Mouse (Mus musculus): ENCODE measurements at regions not wholly inside any gene's neighbourhood (a gene's known extent, or its start where the extent isn't known, plus 50 kb on each side); places are given as distances from the start of the nearest gene placed in this dataset.

GRCm38 (mm10) chr17:51683318-51683717 lies 149.8 kb downstream of the Satb1 start:
- no peak for DNase-seq (ENCODE audit: low spot score in 2 of 2)

GRCm38 (mm10) chr17:51682368-51682767 lies 150.7 kb downstream of the Satb1 start:
- DNase-seq (ENCODE audit: low spot score in 2 of 2): no peak

DNA sequence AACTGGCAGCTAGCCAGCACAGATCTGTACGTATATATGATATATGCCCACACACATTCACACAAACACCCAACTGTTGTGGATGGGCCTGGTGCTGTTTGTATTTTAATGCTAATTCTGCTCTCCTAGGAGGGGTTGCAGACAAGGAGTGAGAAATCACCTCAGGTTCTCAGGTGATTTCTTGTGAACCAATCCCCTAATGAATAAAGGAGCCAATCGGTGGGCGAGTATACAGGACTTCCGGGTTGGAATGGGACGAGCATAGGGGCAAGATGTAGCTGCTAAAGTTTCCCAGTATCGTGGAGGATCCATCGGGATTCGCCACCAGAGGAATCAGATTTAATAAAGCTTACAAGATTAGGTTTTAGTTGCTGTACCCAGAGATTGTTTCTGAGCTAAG lies 155.6 kb downstream of the Satb1 start:
- no peak for DNase-seq (ENCODE audit: low spot score in 2 of 2)

DNA sequence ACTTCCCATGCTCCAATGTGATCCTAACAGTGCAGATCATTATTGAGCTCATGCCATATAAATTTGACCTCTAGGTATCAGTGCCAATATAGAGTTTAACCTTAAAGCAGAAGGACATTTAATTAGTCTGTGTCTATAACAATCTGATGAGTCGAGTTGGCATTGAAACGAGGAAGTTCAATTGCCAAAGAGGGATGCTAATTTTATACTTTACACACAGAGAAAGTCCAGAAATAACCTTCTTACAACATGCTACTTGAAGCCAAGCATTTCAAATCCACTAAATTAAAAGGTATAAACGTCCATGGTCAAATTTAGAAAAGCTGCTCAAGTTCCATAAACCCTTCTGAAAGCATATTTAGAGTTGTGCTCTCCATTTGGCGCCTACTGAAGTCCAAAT lies 174.7 kb downstream of the Satb1 start:
- no peak for DNase-seq (ENCODE audit: low spot score in 2 of 2)

GRCm38 (mm10) chr17:51653881-51654280 lies 179.2 kb downstream of the Satb1 start:
- no peak for DNase-seq (ENCODE audit: low spot score in 2 of 2)

- DNase-seq (ENCODE audit: low spot score in 2 of 2): no peak
Observed at GRCm38 (mm10) chr17:51651880-51652279, 181.2 kb downstream of the Satb1 start.

- DNase-seq (ENCODE audit: low spot score in 2 of 2): no peak
Observed at GRCm38 (mm10) chr17:51649213-51649815, 183.8 kb downstream of the Satb1 start.

- DNase-seq (ENCODE audit: low spot score in 2 of 2): no peak
Observed at GRCm38 (mm10) chr17:51646416-51646815, 186.7 kb downstream of the Satb1 start.

DNA sequence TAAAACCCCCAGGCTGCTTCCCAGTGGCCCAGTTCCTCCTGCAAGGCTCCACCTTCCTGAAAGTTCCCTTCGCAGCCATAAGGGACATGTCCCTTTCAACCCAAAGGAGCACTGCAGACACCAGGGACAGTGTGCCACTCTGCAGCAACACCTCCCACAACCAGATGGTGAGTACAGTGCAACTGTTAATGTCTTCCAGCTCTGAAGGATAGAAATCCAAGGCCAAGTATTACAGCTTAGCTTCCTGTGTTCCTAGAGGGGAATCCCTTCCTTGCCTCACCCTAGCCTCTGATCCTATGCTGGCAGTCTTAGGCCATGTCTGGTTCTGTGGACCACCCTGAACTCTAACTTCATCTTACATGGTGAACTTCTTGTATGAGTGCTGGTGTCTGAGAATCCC lies 187.2 kb downstream of the Satb1 start:
- no peak for DNase-seq (ENCODE audit: low spot score in 2 of 2)

DNA sequence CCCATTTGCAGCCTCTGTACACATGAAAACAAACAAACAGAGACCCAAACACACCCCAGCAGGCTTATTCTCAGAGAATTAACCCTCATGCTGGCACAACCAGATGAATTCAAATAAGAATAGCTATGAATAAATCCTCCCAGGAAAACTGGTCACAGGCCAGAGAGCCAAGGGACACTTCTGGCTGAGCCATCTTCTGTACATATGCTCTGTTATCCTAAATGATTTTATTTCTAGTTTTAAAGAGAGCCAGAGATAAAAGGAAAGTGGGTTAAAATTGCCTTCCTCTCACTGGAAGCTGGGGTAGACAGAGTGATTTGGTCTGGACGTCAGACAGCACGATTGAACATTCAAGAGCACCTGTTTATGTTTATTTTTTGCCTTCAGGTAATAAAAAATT lies 190.4 kb downstream of the Satb1 start:
- DNase-seq (ENCODE audit: low spot score in 2 of 2): no peak

DNA sequence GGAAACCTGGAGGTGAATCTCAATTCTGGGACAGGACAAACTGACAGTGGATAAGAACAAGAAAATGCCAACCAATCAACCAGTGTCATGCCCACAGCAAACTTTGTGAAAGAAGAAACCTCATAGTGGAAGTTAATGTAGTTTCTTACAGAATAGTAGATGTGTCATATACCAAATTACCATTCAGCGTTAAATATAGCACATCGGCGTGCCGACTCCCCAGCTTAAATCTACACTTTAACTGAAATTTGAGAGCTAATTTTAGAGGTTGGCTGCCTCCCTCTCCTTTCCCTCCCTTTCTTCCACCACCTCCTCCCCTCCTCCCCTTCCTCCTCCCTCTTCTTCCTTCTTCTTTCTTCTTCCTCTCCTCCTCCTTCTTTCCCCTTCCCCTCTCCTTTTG lies 197.2 kb downstream of the Satb1 start:
- no peak for DNase-seq (ENCODE audit: low spot score in 2 of 2)

GRCm38 (mm10) chr17:51631574-51631973 lies 201.5 kb downstream of the Satb1 start:
- no peak for DNase-seq (ENCODE audit: low spot score in 2 of 2)

- DNase-seq (ENCODE audit: low spot score in 2 of 2): no peak
Observed at GRCm38 (mm10) chr17:51620528-51620927, 212.6 kb downstream of the Satb1 start.

DNA sequence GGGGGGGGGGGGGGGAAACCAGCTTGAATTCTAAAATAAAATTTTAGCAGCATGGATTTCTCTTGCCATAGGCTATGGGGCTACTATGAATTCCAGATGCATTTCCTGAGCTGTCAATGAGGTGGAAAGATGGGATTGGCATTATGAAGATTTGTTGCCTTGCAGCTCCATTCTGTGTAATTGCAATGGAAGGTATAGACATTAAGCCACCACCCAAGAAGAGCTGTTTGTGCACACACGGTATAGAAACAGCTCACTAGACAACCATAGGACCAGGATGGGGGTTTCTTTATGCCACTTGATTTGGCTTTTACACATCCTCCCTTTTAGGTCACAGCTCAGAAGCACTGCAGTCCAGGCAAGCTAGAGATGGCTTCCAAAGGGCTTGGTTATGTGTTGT lies 247.8 kb downstream of the Satb1 start:
- DNase-seq (ENCODE audit: low spot score in 2 of 2): no peak

DNA sequence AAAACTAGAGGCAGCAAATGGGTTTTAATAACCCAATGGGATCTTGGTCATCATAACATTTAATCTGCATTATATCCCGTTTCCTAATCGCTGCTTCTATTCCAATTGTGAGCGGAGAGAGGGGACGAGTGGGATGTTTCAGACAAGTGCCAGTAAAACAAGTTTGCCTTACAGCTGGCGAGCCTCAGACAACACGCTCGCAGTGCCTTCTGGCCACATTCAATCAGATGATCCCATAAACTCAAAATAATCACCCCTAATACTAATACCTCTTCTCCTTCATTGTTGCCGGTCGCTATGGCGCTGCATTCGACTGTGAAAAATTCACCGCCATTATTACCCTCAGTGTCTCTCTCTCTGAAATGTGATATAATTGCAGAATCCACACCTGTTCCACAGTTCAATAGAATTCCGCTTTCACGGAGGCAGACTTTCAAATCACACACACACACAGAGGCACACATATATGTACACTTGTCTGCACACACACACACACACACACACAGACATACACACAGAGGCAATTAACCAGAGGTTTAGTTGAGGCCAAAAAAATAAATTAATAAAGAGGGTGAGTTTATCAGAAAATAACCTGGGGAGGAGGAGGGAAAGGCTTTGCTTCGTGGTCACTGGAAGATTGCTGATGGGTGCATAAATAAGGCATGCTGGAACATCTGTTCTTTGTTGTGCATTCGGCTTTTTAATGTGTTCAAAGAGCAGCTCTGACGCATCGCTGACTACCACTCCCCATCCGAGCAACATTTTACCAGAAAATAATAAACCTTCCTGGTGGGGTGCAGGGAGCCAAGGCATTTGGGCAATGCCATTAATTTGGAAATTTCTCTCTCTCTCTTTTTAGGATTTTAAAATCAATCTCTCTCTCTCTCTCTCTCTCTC lies 248.9 kb downstream of the Satb1 start:
- DNase-seq (ENCODE audit: low spot score in 2 of 2): no peak

- no peak for DNase-seq (ENCODE audit: low spot score in 2 of 2)
Observed at GRCm38 (mm10) chr17:51583277-51583676, 249.8 kb downstream of the Satb1 start.

- DNase-seq (ENCODE audit: low spot score in 2 of 2): no peak
Observed at GRCm38 (mm10) chr17:51555854-51556253, 277.2 kb downstream of the Satb1 start.

- DNase-seq (ENCODE audit: low spot score in 2 of 2): no peak
Observed at GRCm38 (mm10) chr17:51554446-51554845, 278.6 kb downstream of the Satb1 start.

- no peak for DNase-seq (ENCODE audit: low spot score in 2 of 2)
Observed at GRCm38 (mm10) chr17:51552277-51553015, 280.6 kb downstream of the Satb1 start.

- DNase-seq (ENCODE audit: low spot score in 2 of 2): no peak
Observed at GRCm38 (mm10) chr17:51546999-51547398, 286.1 kb downstream of the Satb1 start.

GRCm38 (mm10) chr17:51542544-51542943 lies 290.5 kb downstream of the Satb1 start:
- DNase-seq (ENCODE audit: low spot score in 2 of 2): no peak

- DNase-seq (ENCODE audit: low spot score in 2 of 2): no peak
Observed at GRCm38 (mm10) chr17:51534678-51535077, 298.4 kb downstream of the Satb1 start.
